In genomic region chr4:149735624-149736250, GRCm38 (mm10) we compare ENCODE assay signal across 7 mouse cellular contexts. TPM values are rescaled to one million over a fixed set of nuclear protein-coding genes. Genes with fewer than 3 reads are reported as not detected.
DNase-seq lines count a peak whose midpoint lies in the region; ATAC-seq and TF ChIP-seq lines count a peak whose summit lies in the region.

No protein-coding gene starts in this region.

- no peak for TF ChIP-seq POLR2A in myocyte (IDR thresholded peaks at IDR 0.05; ENCODE audit: insufficient read length, low read depth)

- intact Hi-C loops in left cerebral cortex, postnatal 36 days (cut with DNase I) = no loop called here

- 76% methylated on average over 5 of the region's 5 CpGs for WGBS in kidney, embryonic 16.5 days
- 81% methylated on average over 5 of the region's 5 CpGs for WGBS in embryonic facial prominence, embryonic 13.5 days
- 86% methylated on average over 5 of the region's 5 CpGs for WGBS in hindbrain, embryonic 14.5 days

- no peak overlapping the region for H3K4me3 ChIP-seq in kidney, embryonic 16.5 days (ENCODE audit: low read length)
- H3K4me3 ChIP-seq in embryonic facial prominence, embryonic 13.5 days = peak overlapping the region; percentile 93; the same call in 1 of the 2 replicates
- H3K4me3 ChIP-seq in hindbrain, embryonic 14.5 days (replicated peaks; ENCODE audit: low read length) = 0 out of 2 replicates have a peak overlapping the region, but pooled peaks have one; percentile 82
- peak overlapping the region; percentile 35 for H3K4me3 ChIP-seq in myocyte

- H3K9me3 ChIP-seq in kidney, embryonic 16.5 days (ENCODE audit: low read length) = no peaks in the 10 kb centered on the region
- H3K9me3 ChIP-seq in embryonic facial prominence, embryonic 13.5 days = no peaks in the 10 kb centered on the region
- H3K9me3 ChIP-seq in hindbrain, embryonic 14.5 days (ENCODE audit: control insufficient read depth, low read length) = no peaks in the 10 kb centered on the region

- no peak for ATAC-seq in kidney, embryonic 16.5 days (ENCODE audit: low FRiP score, low TSS enrichment)
- ATAC-seq in embryonic facial prominence, embryonic 13.5 days (ENCODE audit: insufficient number of reproducible peaks, insufficient read depth, low FRiP score, low TSS enrichment, low read depth) = no peak
- no peak for ATAC-seq in hindbrain, embryonic 14.5 days (ENCODE audit: low FRiP score)
- ATAC-seq in monocyte, adult 5-6 weeks (replicated peaks; ENCODE audit: insufficient number of reproducible peaks, low FRiP score, low TSS enrichment, poor library complexity, severe bottlenecking) = no peak

- H3K9ac ChIP-seq in kidney, embryonic 16.5 days (replicated peaks; ENCODE audit: low read length) = no peak overlapping the region
- peak overlapping the region; percentile 49; the same call in 1 of the 2 replicates for H3K9ac ChIP-seq in embryonic facial prominence, embryonic 13.5 days
- H3K9ac ChIP-seq in hindbrain, embryonic 14.5 days = peak overlapping the region; percentile 88

- H3K79me2 ChIP-seq in myocyte (ENCODE audit: control insufficient read depth, insufficient read depth) = peaks cover 41% of the 10 kb centered on the region

- peaks cover 55% of the 10 kb centered on the region for H3K4me1 ChIP-seq in kidney, embryonic 16.5 days (ENCODE audit: insufficient read depth, low read length)
- H3K4me1 ChIP-seq in embryonic facial prominence, embryonic 13.5 days = peaks cover 58% of the 10 kb centered on the region
- H3K4me1 ChIP-seq in hindbrain, embryonic 14.5 days (replicated peaks; ENCODE audit: control insufficient read depth, insufficient read depth, low read length) = peaks cover 54% of the 10 kb centered on the region

- 0 out of 2 replicates have a peak overlapping the region, but pooled peaks have one; percentile 99 for H3K4me2 ChIP-seq in kidney, embryonic 16.5 days (replicated peaks; ENCODE audit: low read depth, low read length)
- H3K4me2 ChIP-seq in embryonic facial prominence, embryonic 13.5 days = peak overlapping the region; percentile 97
- peak overlapping the region; percentile 87 for H3K4me2 ChIP-seq in hindbrain, embryonic 14.5 days (replicated peaks)
- H3K4me2 ChIP-seq in myocyte (ENCODE audit: low read depth) = peak overlapping the region; percentile 83

- no peak overlapping the region for H3ac ChIP-seq in myocyte (ENCODE audit: control insufficient read depth, insufficient read length)

- H3K36me3 ChIP-seq in kidney, embryonic 16.5 days (ENCODE audit: insufficient read depth, low read length) = peaks cover 2% of the 10 kb centered on the region
- H3K36me3 ChIP-seq in embryonic facial prominence, embryonic 13.5 days = peaks cover 12% of the 10 kb centered on the region
- peaks cover 12% of the 10 kb centered on the region for H3K36me3 ChIP-seq in hindbrain, embryonic 14.5 days (replicated peaks; ENCODE audit: control insufficient read depth, insufficient read depth)
- H3K36me3 ChIP-seq in myocyte (ENCODE audit: control insufficient read depth, insufficient read depth) = no peaks in the 10 kb centered on the region

- H3K27ac ChIP-seq in kidney, embryonic 16.5 days (ENCODE audit: low read length) = no peak overlapping the region
- no peak overlapping the region for H3K27ac ChIP-seq in embryonic facial prominence, embryonic 13.5 days
- no peak overlapping the region for H3K27ac ChIP-seq in hindbrain, embryonic 14.5 days

- no peaks in the 10 kb centered on the region for H3K27me3 ChIP-seq in kidney, embryonic 16.5 days (ENCODE audit: insufficient read depth, low read length)
- no peaks in the 10 kb centered on the region for H3K27me3 ChIP-seq in embryonic facial prominence, embryonic 13.5 days
- no peaks in the 10 kb centered on the region for H3K27me3 ChIP-seq in hindbrain, embryonic 14.5 days (ENCODE audit: control insufficient read depth, insufficient read depth, low read length)
- no peaks in the 10 kb centered on the region for H3K27me3 ChIP-seq in myocyte (ENCODE audit: control insufficient read depth, insufficient read depth, insufficient read length)

- no peak for DNase-seq in kidney, adult 18-20 months
- DNase-seq in hindbrain, embryonic 14.5 days (ENCODE audit: low spot score) = no peak
- DNase-seq in left cerebral cortex, postnatal 36 days (ENCODE audit: low spot score in 2 of 2) = no peak

TF ChIP-seq in myocyte, 11 proteins besides CTCF, POLR2A, EP300 and RAD21:
- TF ChIP-seq SRF (IDR thresholded peaks at IDR 0.05; ENCODE audit: control insufficient read depth, insufficient read length, low read depth) (no peak), MYOD1 (IDR thresholded peaks at IDR 0.05; ENCODE audit: control insufficient read depth in 1 of 3, insufficient read length in 2 of 3, low read depth in 2 of 3) (peak in 1 of 3 experiments; percentile 56), TCF3 (IDR thresholded peaks at IDR 0.05; ENCODE audit: insufficient read length, low read depth) (peak; percentile 17), MYOG (IDR thresholded peaks at IDR 0.05; ENCODE audit: control insufficient read depth in 1 of 3, insufficient read depth in 1 of 3, insufficient read length in 2 of 3, low read depth in 2 of 3) (peak in 1 of 3 experiments; percentile 62)

RNA-seq across cellular contexts. Expression of gene Tmem201, which starts 2.1 kb away (rescaled TPM):
- 39.2 and 41.8 TPM in 2 replicates for polyA plus RNA-seq in kidney, embryonic 16.5 days (2015; fragmentation: Nextera tagmentation; extraction: Ambion mirVana)
- polyA plus RNA-seq in embryonic facial prominence, embryonic 13.5 days (2015; fragmentation: Nextera tagmentation; extraction: Ambion mirVana) = 31.8 and 33.7 TPM in 2 replicates
- polyA plus RNA-seq in hindbrain, embryonic 14.5 days (2014; fragmentation: Nextera tagmentation; extraction: Ambion mirVana) = 29.9 and 31.9 TPM in 2 replicates
- polyA plus RNA-seq in myocyte (2012; fragmentation: generic; extraction: Trizol) = 31.1 TPM
- total RNA-seq in monocyte, adult 5-6 weeks (2017) = 2.9 to 5.3 TPM (median 3.1 TPM) in 3 replicates
- 10 to 100 TPM; 63.8 to 66.4 TPM for total RNA-seq in left cerebral cortex, postnatal 36 days (2021)

RNA-seq across cellular contexts. Expression of gene Pik3cd, which starts 33.4 kb away (rescaled TPM):
- 4.5 and 4.7 TPM in 2 replicates for polyA plus RNA-seq in kidney, embryonic 16.5 days (2015; fragmentation: Nextera tagmentation; extraction: Ambion mirVana)
- 4.4 and 4.9 TPM in 2 replicates for polyA plus RNA-seq in embryonic facial prominence, embryonic 13.5 days (2015; fragmentation: Nextera tagmentation; extraction: Ambion mirVana)
- 15.3 and 16.5 TPM in 2 replicates for polyA plus RNA-seq in hindbrain, embryonic 14.5 days (2014; fragmentation: Nextera tagmentation; extraction: Ambion mirVana)
- polyA plus RNA-seq in myocyte (2012; fragmentation: generic; extraction: Trizol) = 1.4 TPM
- total RNA-seq in monocyte, adult 5-6 weeks (2017) = 112 to 213 TPM (median 125 TPM) in 3 replicates
- 10 to 100 TPM; 23.2 to 24.2 TPM for total RNA-seq in left cerebral cortex, postnatal 36 days (2021)

RNA-seq across cellular contexts. Expression of gene Slc25a33, which starts 38.3 kb away (rescaled TPM):
- polyA plus RNA-seq in kidney, embryonic 16.5 days (2015; fragmentation: Nextera tagmentation; extraction: Ambion mirVana) = 13.9 and 14.2 TPM in 2 replicates
- 12.3 and 13.2 TPM in 2 replicates for polyA plus RNA-seq in embryonic facial prominence, embryonic 13.5 days (2015; fragmentation: Nextera tagmentation; extraction: Ambion mirVana)
- 38.2 and 40.2 TPM in 2 replicates for polyA plus RNA-seq in hindbrain, embryonic 14.5 days (2014; fragmentation: Nextera tagmentation; extraction: Ambion mirVana)
- 34.3 TPM for polyA plus RNA-seq in myocyte (2012; fragmentation: generic; extraction: Trizol)
- total RNA-seq in monocyte, adult 5-6 weeks (2017) = 9.8 to 16.9 TPM (median 13.1 TPM) in 3 replicates
- 10 to 100 TPM; 31.9 to 34.6 TPM for total RNA-seq in left cerebral cortex, postnatal 36 days (2021)
